Mouse (Mus musculus) hindbrain, embryonic 16.5 days (tissue): Measurements from ENCODE around the gene Gdf9. TPM values are rescaled to one million over a fixed set of nuclear protein-coding genes. Genes with fewer than 3 reads are reported as not detected.
"Not testable (repeated sequence)": the region's sequence is repeated elsewhere in the genome, so short reads cannot be mapped to it uniquely, and the experiment has no call there.

Experiments
- ATAC-seq: fragments of 200-750 bp; cut with Nextera tagmentation; 2 replicates; pipeline ENCODE4 v1.8.0; 2017; ENCODE audit warnings: moderate TSS enrichment, moderate library complexity
- H3K27ac ChIP-seq: fragments of 300-500 bp; sonication (generic); 2 replicates; pipeline ENCODE4 v1.5.1; 2014; ENCODE audit warnings: low read depth, mild to moderate bottlenecking, control low read depth, low read length, moderate library complexity
- H3K27me3 ChIP-seq: fragments of 300-500 bp; sonication (generic); replicated peaks from 2 replicates; pipeline ENCODE4 v1.6.1; 2014; ENCODE audit warnings: low read length; ENCODE audit not compliant: control insufficient read depth, insufficient read depth
- H3K36me3 ChIP-seq: fragments of 300-500 bp; sonication (generic); 2 replicates; pipeline ENCODE4 v1.6.1; 2014; ENCODE audit warnings: mild to moderate bottlenecking, low read length, moderate library complexity, mixed read lengths; ENCODE audit not compliant: control insufficient read depth, insufficient read depth
- H3K4me1 ChIP-seq: fragments of 300-500 bp; sonication (generic); 2 replicates; pipeline ENCODE4 v1.6.1; 2014; ENCODE audit warnings: low read depth, low read length; ENCODE audit not compliant: control insufficient read depth, insufficient read depth
- H3K4me2 ChIP-seq: fragments of 300-500 bp; sonication (generic); 2 replicates; pipeline ENCODE4 v1.6.1; 2014; ENCODE audit warnings: mild to moderate bottlenecking, low read length, control low read depth, moderate library complexity
- H3K4me3 ChIP-seq: fragments of 300-500 bp; sonication (generic); 2 replicates; pipeline ENCODE4 v1.5.1; 2014; ENCODE audit warnings: mild to moderate bottlenecking, low read length, control low read depth, moderate library complexity
- H3K9ac ChIP-seq: fragments of 300-500 bp; sonication (generic); 2 replicates; pipeline ENCODE4 v1.6.1; 2014; ENCODE audit warnings: low read depth, mild to moderate bottlenecking, control low read depth, low read length, moderate library complexity
- H3K9me3 ChIP-seq: fragments of 300-500 bp; sonication (generic); 2 replicates; pipeline ENCODE4 v1.6.1; 2014; ENCODE audit warnings: mild to moderate bottlenecking, low read length, moderate library complexity; ENCODE audit not compliant: control insufficient read depth
- WGBS: fragments of 180-500 bp; shearing (Covaris S2); extraction: QIAGEN DNeasy Blood & Tissue Kit; methylation state at CpG from one replicate; pipeline ENCODE4 v1.1.7; 2014; 5-methylcytosine and 5-hydroxymethylcytosine counted together
- polyA plus RNA-seq: library from polyadenylated mRNA; unstranded; fragments of >200 nt; fragmentation: Nextera tagmentation; extraction: Ambion mirVana; gene quantifications from 2 replicates; pipeline ENCODE4 v1.2.1, GENCODE M21; 2015

Gdf9 gene
- polyA plus RNA-seq, 1 experiment from 2014 or later, result 3.0 TPM

GRCm38 (mm10) chr11:53425251-53425650 lies 5.6 kb upstream of the Gdf9 start:
- Histone ChIP-seq H3K4me1 (peaks cover 7% of the 10 kb centered on the region), H3K36me3 (peaks cover 10% of the 10 kb centered on the region), H3K27ac (no peak overlapping the region), H3K4me3 (no peak overlapping the region), H3K9ac (no peak overlapping the region), H3K27me3 (no peaks in the 10 kb centered on the region), H3K9me3 (no peaks in the 10 kb centered on the region), H3K4me2 (no peak overlapping the region)
- whole genome bisulfite sequencing, result 80% methylated on average over 3 of the region's 3 CpGs
- no peak for ATAC-seq

GRCm38 (mm10) chr11:53425711-53426255 lies 5.0 kb upstream of the Gdf9 start:
- ATAC-seq, result no peak
- Histone ChIP-seq H3K4me3 (no peak overlapping the region), H3K9me3 (no peaks in the 10 kb centered on the region), H3K27ac (no peak overlapping the region), H3K36me3 (peaks cover 10% of the 10 kb centered on the region), H3K9ac (no peak overlapping the region), H3K4me2 (no peak overlapping the region), H3K4me1 (peaks cover 7% of the 10 kb centered on the region), H3K27me3 (no peaks in the 10 kb centered on the region)
- 85% methylated on average over 6 of the region's 6 CpGs for WGBS

GRCm38 (mm10) chr11:53426914-53427313 lies 3.9 kb upstream of the Gdf9 start:
- H3K27me3 ChIP-seq, H3K4me1 ChIP-seq, H3K9me3 ChIP-seq, H3K4me2 ChIP-seq, ATAC-seq, H3K4me3 ChIP-seq, H3K36me3 ChIP-seq, H3K27ac ChIP-seq, H3K9ac ChIP-seq: not testable (repeated sequence)
- WGBS, result 91% methylated on average over 3 of the region's 3 CpGs

- peaks cover 7% of the 10 kb centered on the region for H3K4me1 ChIP-seq
- ATAC-seq, result no peak
- H3K4me2 ChIP-seq, result no peak overlapping the region
- peaks cover 6% of the 10 kb centered on the region for H3K36me3 ChIP-seq
- no peak overlapping the region for H3K27ac ChIP-seq
- H3K9me3 ChIP-seq, result no peaks in the 10 kb centered on the region
- WGBS, result 91% methylated on average over 3 of the region's 3 CpGs
- H3K27me3 ChIP-seq, result no peaks in the 10 kb centered on the region
- H3K9ac ChIP-seq, result no peak overlapping the region
- H3K4me3 ChIP-seq, result no peak overlapping the region
Measured at GRCm38 (mm10) chr11:53427993-53428715, 2.7 kb upstream of the Gdf9 start.

- Histone ChIP-seq H3K9me3 (no peaks in the 10 kb centered on the region), H3K4me2 (no peak overlapping the region), H3K27ac (no peak overlapping the region), H3K36me3 (peaks cover 6% of the 10 kb centered on the region), H3K9ac (no peak overlapping the region), H3K4me1 (peaks cover 7% of the 10 kb centered on the region), H3K27me3 (no peaks in the 10 kb centered on the region), H3K4me3 (no peak overlapping the region)
- 98% methylated on average over 5 of the region's 5 CpGs for WGBS
- ATAC-seq, result no peak
Measured at GRCm38 (mm10) chr11:53428716-53429057, 2.1 kb upstream of the Gdf9 start.

- peaks cover 7% of the 10 kb centered on the region for H3K4me1 ChIP-seq
Measured at GRCm38 (mm10) chr11:53429182-53429581, 1.6 kb upstream of the Gdf9 start.

GRCm38 (mm10) chr11:53430300-53430669 lies 538 bp upstream of the Gdf9 start:
- Histone ChIP-seq H3K27ac (peak overlapping the region; percentile 88), H3K36me3 (peaks cover 6% of the 10 kb centered on the region), H3K4me1 (peaks cover 7% of the 10 kb centered on the region), H3K4me3 (peak overlapping the region; percentile 90), H3K9ac (peak overlapping the region; percentile 89), H3K27me3 (no peaks in the 10 kb centered on the region), H3K9me3 (no peaks in the 10 kb centered on the region), H3K4me2 (peak overlapping the region; percentile 94)
- peak; percentile 60 for ATAC-seq
- WGBS, result under 1% methylated on average over 32 of the region's 34 CpGs

More at GRCm38 (mm10) chr11:53429182-53429581, 1.6 kb upstream of the Gdf9 start:
- H3K27ac ChIP-seq, result no peak overlapping the region
- no peaks in the 10 kb centered on the region for H3K27me3 ChIP-seq
- H3K4me2 ChIP-seq, result peak overlapping the region; percentile 94
- no peak for ATAC-seq
- H3K4me3 ChIP-seq, result no peak overlapping the region
- H3K36me3 ChIP-seq, result peaks cover 6% of the 10 kb centered on the region
- H3K9ac ChIP-seq, result no peak overlapping the region
- H3K9me3 ChIP-seq, result no peaks in the 10 kb centered on the region

GRCm38 (mm10) chr11:53431347-53432056 lies 679 bp downstream of the Gdf9 start:
- 17% methylated on average over 9 of the region's 9 CpGs for WGBS
- peak overlapping the region; percentile 90 for H3K4me3 ChIP-seq
- no peaks in the 10 kb centered on the region for H3K9me3 ChIP-seq
- peaks cover 6% of the 10 kb centered on the region for H3K36me3 ChIP-seq
- peak; percentile 45 for ATAC-seq
- H3K4me2 ChIP-seq, result peak overlapping the region; percentile 94
- peak overlapping the region; percentile 62 for H3K9ac ChIP-seq
- no peaks in the 10 kb centered on the region for H3K27me3 ChIP-seq
- H3K27ac ChIP-seq, result peak overlapping the region; percentile 77
- peaks cover 7% of the 10 kb centered on the region for H3K4me1 ChIP-seq

GRCm38 (mm10) chr11:53433057-53433456 lies 2.2 kb downstream of the Gdf9 start:
- H3K4me1 ChIP-seq, result peaks cover 7% of the 10 kb centered on the region
- peaks cover 6% of the 10 kb centered on the region for H3K36me3 ChIP-seq
- no peaks in the 10 kb centered on the region for H3K9me3 ChIP-seq
- no peaks in the 10 kb centered on the region for H3K27me3 ChIP-seq
- H3K4me2 ChIP-seq, result no peak overlapping the region
- no peak overlapping the region for H3K9ac ChIP-seq
- WGBS, result 67% methylated on average over 6 of the region's 6 CpGs
- no peak for ATAC-seq
- H3K4me3 ChIP-seq, result no peak overlapping the region
- H3K27ac ChIP-seq, result no peak overlapping the region
